Mouse (Mus musculus): ENCODE results near the gene Socs1. TPM values are rescaled to one million over a fixed set of nuclear protein-coding genes. Genes with fewer than 3 reads are reported as not detected.
A peak's percentile ranks its signal among the peaks of the same experiment; 100 is the strongest.

Socs1 gene
- polyA plus RNA-seq (2016; fragmentation: Nextera tagmentation; extraction: Ambion mirVana), result 2.7 and 3.4 TPM in 2 replicates

DNA sequence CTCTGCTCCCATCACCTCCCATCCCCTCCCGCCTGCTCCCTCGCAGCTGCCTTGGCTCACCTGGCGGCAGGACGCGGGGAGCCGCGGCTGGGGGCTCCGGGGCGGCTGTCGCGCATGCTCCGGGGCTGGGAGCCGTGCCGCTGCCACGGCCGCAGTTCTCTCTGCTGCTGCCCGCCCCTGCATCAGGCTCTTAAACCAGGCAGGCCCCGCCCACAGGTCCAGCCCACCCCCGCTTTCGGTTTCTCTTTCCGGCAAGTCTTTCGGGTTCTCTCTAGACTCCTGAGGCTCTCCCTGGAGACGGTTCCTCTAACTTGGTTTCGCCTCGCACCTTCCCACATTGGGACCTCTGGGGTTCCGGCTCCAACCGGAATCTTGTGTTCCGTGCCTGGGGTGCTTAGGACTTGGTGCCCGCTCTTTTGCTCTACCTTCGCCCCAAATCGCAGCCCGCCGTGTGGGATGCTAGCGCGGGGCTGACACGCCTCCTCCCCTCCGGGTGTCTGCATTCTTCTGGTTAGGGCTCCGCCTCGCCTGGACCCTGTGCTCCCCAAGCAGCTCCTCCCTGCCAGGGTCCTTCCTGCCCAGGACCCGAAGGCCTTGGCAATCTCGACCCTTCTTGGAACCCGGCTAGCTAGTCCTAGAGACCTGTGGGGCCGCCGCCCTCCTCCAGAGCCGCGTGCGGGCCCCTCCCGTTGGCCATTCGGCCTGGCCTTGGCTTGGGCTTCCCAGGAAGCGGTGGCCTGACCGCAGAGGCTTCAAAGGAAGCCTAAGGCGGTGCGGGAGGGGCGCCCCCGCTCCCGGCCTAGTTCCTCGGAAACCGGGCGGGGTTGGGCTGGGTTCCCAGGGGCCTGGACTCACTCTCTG, at the start of gene Socs1:
TSS of gene Socs1 (minus strand) at position 166 of the 861 bp plus-strand sequence.
- Histone ChIP-seq H3K4me1 (replicated peaks) (peaks cover 58% of the 10 kb centered on the region), H3K27ac (peak within 1 kb of the TSS; percentile 92), H3K9me3 (no peaks in the 10 kb centered on the region), H3K27me3 (ENCODE audit: insufficient read depth, poor library complexity, severe bottlenecking) (peaks cover 35% of the 10 kb centered on the region), H3K36me3 (no peaks in the 10 kb centered on the region), H3K4me3 (peak within 1 kb of the TSS; percentile 77)
- under 1% methylated on average over 59 of the region's 59 CpGs for WGBS
- DNase-seq (ENCODE audit: low spot score), result peak; percentile 91

DNA sequence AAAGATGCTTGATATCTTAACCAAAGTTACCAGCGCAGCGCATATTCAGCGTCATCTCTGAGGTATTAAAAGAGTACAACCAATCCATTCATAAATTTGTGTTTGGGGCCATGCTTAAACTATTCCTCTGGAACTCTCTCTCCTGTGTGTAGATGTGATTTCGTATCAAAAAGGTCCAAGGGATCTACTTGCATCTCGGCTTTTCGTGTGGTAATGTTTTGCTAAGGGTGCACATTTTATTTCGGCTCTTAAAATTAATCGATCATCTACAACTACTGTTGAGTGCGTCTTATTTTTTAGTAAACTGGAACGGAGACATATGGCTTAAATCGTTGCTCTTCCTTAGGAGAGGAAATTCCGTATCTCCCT, 49.2 kb upstream of the Socs1 start:
- no peaks in the 10 kb centered on the region for H3K9me3 ChIP-seq
- peak overlapping the region; percentile 95 for H3K27ac ChIP-seq
- DNase-seq (ENCODE audit: low spot score), result no peak
- peaks cover 11% of the 10 kb centered on the region for H3K27me3 ChIP-seq (ENCODE audit: insufficient read depth, poor library complexity, severe bottlenecking)
- peaks cover under 1% of the 10 kb centered on the region; the same call in 1 of the 2 replicates for H3K36me3 ChIP-seq
- peak overlapping the region; percentile 91 for H3K4me3 ChIP-seq
- WGBS, result 10% methylated on average over 12 of the region's 12 CpGs
- H3K4me1 ChIP-seq (replicated peaks), result peaks cover 35% of the 10 kb centered on the region

DNA sequence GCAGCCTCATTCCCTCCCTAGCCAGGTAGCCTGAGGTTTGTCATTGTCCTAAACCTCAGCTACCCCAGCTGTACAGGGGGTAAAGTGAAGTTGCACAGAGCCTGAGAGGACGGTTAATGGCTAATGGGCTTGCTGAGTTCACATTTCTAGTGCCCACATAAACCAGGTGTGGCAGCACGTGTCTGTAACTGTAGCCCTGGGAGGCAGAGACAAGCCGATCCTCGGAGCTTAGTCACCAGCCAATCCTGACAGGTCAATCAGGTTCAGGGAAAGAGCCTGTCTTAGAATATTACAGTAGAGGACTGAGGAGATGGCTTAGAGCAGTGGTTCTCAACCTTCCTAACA, 43.1 kb upstream of the Socs1 start:
- H3K4me3 ChIP-seq, result no peak overlapping the region
- no peaks in the 10 kb centered on the region for H3K4me1 ChIP-seq (replicated peaks)
- no peak for DNase-seq (ENCODE audit: low spot score)
- 83% methylated on average over 4 of the region's 4 CpGs for WGBS
- H3K9me3 ChIP-seq, result no peaks in the 10 kb centered on the region
- peaks cover 3% of the 10 kb centered on the region; the same call in 1 of the 2 replicates for H3K27me3 ChIP-seq (ENCODE audit: insufficient read depth, poor library complexity, severe bottlenecking)
- H3K27ac ChIP-seq, result no peak overlapping the region
- H3K36me3 ChIP-seq, result no peaks in the 10 kb centered on the region

DNA sequence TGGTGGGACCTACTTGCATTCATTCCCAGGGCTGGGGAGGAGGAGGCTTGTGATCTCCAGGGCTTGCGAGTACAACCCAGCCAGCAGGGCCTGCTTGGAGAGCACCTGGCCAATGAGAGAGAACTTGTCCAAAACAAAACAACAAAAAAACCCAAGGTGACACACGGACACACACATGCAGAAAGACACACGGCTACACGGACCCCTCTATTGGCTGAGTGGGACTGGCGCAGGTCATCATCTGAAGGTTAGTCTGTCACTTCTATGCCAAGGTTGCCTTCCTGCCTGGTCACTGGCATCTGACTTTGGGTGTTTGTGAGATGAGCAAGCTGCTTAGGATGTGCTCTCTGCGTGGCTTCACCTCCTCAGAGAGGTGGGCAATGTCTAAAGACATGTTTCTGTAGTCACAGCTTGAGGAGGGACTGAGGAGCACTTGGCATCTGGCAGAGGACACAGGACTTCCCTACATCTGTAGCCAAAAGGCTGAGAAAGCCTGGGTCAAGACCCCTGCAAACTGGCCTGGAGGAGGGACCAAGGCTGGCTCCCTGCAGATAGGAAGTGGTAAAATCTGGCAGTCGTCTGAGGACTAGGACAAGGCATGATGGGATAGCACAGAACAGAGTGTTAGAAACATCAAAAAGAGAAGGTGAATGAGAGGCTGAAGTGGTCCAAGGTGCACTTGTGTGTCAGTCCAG, 42.6 kb upstream of the Socs1 start:
- Histone ChIP-seq H3K4me3 (no peak overlapping the region), H3K4me1 (replicated peaks) (no peaks in the 10 kb centered on the region), H3K36me3 (no peaks in the 10 kb centered on the region), H3K27me3 (ENCODE audit: insufficient read depth, poor library complexity, severe bottlenecking) (no peaks in the 10 kb centered on the region), H3K9me3 (no peaks in the 10 kb centered on the region), H3K27ac (no peak overlapping the region)
- 84% methylated on average over 7 of the region's 7 CpGs for WGBS
- DNase-seq (ENCODE audit: low spot score), result no peak

DNA sequence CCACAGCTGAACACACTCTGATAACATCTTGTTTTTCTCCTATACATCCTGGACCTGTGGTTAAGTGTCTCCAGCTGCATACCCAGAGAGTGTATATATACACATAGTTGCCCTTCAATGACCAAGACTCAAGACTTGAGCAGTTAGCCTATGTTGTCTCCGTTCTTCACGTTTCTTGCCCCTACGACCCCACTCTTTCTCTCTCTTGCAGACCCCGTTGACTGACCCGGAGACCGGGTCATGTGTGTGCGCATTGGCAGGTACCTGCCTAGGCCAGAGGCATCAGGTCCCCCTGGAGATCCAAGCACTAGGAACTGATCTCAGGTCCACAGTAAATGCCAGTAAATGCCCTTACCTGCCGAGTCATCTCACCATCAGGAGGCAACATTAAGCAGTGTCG, 41.9 kb upstream of the Socs1 start:
- no peak for DNase-seq (ENCODE audit: low spot score)
- Histone ChIP-seq H3K27me3 (ENCODE audit: insufficient read depth, poor library complexity, severe bottlenecking) (no peaks in the 10 kb centered on the region), H3K9me3 (no peaks in the 10 kb centered on the region), H3K4me1 (replicated peaks) (no peaks in the 10 kb centered on the region), H3K4me3 (no peak overlapping the region), H3K27ac (no peak overlapping the region), H3K36me3 (no peaks in the 10 kb centered on the region)
- WGBS, result 90% methylated on average over 9 of the region's 9 CpGs

DNA sequence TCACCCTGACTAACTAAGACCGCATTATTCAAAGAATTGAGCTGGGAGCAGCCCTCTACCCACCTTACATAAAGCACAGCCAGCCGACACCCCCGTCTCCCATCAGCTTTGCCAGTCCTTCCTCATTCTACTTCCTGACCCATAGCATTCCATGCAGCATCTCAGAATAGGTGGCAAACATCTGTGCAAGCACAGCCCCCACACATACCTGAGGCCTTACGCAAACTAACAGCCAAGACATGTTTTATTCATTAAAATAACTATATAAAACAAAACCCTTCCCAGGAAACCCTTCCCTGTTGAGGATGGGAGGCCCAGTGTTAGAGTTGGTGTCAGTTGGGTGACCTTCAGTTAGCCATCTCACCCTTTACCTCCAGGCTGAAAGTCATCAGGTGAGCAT, 40.5 kb upstream of the Socs1 start:
- no peak for DNase-seq (ENCODE audit: low spot score)
- Histone ChIP-seq H3K4me1 (replicated peaks) (no peaks in the 10 kb centered on the region), H3K9me3 (no peaks in the 10 kb centered on the region), H3K27me3 (ENCODE audit: insufficient read depth, poor library complexity, severe bottlenecking) (no peaks in the 10 kb centered on the region), H3K4me3 (no peak overlapping the region), H3K27ac (no peak overlapping the region), H3K36me3 (no peaks in the 10 kb centered on the region)
- 89% methylated on average over 4 of the region's 4 CpGs for WGBS

DNA sequence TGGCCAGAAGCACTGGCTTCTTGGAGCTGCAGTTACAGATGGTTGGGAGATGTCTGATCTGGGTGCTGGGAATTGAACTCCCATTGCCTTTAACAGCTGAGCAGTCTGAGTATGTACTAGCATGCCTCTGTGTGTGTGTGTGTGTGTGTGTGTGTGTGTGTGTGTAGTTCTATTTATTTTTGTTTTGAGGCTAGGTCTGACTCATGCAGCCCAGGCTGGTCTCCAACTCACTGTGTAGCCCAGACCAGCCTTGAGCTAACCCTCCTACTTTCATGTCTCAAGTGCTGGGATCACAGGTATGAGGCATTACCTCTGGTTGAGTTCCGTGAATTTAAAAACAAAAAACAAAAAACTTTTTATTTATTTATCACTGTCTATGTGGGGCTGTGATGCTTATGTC, 39.2 kb upstream of the Socs1 start:
- WGBS, result 80% methylated on average over 1 of the region's 1 CpGs
- no peak for DNase-seq (ENCODE audit: low spot score)
- H3K9me3 ChIP-seq, result no peaks in the 10 kb centered on the region
- H3K27me3 ChIP-seq (ENCODE audit: insufficient read depth, poor library complexity, severe bottlenecking), result no peaks in the 10 kb centered on the region
- no peaks in the 10 kb centered on the region for H3K4me1 ChIP-seq (replicated peaks)
- H3K4me3 ChIP-seq, result no peak overlapping the region
- H3K36me3 ChIP-seq, result no peaks in the 10 kb centered on the region
- no peak overlapping the region for H3K27ac ChIP-seq

DNA sequence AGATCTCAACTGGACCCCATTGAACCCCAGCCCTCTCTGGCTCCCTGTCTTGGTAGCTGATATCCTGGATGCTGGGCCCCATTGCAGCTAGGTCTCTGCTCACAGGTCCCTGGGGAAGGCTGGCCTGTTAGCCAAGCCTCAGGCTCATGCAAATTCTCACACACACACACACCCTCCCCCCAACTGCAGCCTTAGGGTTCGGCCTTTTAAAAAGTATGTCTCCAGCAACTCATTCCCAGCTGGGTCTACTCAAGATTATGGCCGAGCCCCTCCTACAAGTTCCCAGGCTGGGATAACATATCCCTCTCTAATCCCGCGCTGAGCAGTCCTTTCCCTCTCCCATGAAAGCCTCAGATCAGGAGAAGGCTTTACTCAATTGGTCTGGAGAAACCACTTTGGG, 36.1 kb upstream of the Socs1 start:
- DNase-seq (ENCODE audit: low spot score), result no peak
- H3K36me3 ChIP-seq, result no peaks in the 10 kb centered on the region
- 77% methylated on average over 4 of the region's 4 CpGs for WGBS
- no peaks in the 10 kb centered on the region for H3K4me1 ChIP-seq (replicated peaks)
- H3K27me3 ChIP-seq (ENCODE audit: insufficient read depth, poor library complexity, severe bottlenecking), result no peaks in the 10 kb centered on the region
- no peak overlapping the region for H3K4me3 ChIP-seq
- no peaks in the 10 kb centered on the region for H3K9me3 ChIP-seq
- no peak overlapping the region for H3K27ac ChIP-seq

DNA sequence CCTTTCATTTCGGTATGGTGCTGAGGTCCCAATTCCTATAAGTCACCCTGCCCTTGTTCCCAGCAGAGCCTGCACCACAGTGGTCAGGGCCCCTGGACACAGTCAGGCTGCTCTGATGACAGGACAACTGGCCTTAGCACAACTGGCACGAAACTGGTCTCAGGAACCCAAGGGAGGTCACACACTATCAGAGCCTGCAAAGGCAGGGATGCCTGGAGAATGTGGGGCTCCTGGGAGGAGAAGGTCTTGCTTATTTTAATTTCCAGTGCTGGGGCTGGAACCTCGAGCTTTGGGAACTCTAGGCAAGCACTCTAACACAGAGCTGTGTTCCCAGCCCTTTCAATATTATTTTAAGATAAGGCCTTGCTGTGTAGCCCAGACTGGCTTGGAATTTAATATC, 34.6 kb upstream of the Socs1 start:
- WGBS, result 79% methylated on average over 3 of the region's 3 CpGs
- no peaks in the 10 kb centered on the region for H3K36me3 ChIP-seq
- H3K27ac ChIP-seq, result no peak overlapping the region
- H3K4me1 ChIP-seq (replicated peaks), result no peaks in the 10 kb centered on the region
- no peaks in the 10 kb centered on the region for H3K27me3 ChIP-seq (ENCODE audit: insufficient read depth, poor library complexity, severe bottlenecking)
- no peak for DNase-seq (ENCODE audit: low spot score)
- no peaks in the 10 kb centered on the region for H3K9me3 ChIP-seq
- no peak overlapping the region for H3K4me3 ChIP-seq

DNA sequence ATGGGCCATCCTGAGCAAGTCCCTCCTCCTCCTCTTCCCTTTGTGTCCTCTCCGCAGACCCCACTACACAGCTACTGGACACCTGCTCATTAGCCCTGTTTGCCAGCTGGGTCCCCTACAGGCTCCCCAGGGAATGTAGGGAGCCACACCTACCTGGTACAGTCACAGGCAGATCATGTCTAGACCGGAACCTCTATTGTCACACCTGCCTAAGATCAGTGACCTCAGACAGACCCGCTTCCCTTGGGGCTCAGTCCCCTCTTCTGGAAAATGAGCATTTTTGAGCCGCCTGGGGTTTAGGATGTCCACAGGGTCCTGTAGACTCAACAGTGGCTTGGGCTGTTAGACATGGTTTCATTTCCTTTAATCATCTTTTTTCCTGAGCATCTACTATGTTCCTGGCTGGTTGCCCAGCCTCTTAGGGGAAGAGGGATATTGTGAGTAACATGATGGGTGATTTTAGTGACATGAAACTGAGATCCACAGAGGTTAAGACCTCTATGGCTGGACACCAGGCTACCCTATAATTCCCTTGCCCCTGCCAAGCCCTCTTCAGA, 33.3 kb upstream of the Socs1 start:
- H3K36me3 ChIP-seq, result no peaks in the 10 kb centered on the region
- 81% methylated on average over 4 of the region's 4 CpGs for WGBS
- H3K9me3 ChIP-seq, result no peaks in the 10 kb centered on the region
- H3K4me3 ChIP-seq, result no peak overlapping the region
- no peak for DNase-seq (ENCODE audit: low spot score)
- H3K4me1 ChIP-seq (replicated peaks), result no peaks in the 10 kb centered on the region
- no peak overlapping the region for H3K27ac ChIP-seq
- no peaks in the 10 kb centered on the region for H3K27me3 ChIP-seq (ENCODE audit: insufficient read depth, poor library complexity, severe bottlenecking)

DNA sequence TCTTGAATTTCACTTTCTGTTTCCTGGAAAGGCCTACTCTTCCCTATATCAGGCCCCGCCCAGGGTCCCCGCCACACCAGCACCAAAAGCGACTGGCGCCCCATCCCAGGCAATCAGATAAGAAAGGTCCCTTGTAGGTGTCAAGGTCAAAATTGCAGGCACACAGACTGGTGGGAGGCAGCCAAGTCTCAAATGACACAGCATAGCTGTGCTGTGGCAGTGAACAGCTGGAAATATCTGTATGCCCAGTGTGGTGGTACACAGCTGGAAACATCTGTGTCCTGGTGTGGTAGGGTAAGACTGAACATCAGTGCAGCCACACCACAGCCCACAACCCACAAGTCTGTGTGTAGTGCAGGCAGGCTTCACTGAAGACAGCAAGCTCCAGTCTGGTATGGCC, 29.5 kb upstream of the Socs1 start:
- no peak for DNase-seq (ENCODE audit: low spot score)
- no peaks in the 10 kb centered on the region for H3K9me3 ChIP-seq
- no peaks in the 10 kb centered on the region for H3K27me3 ChIP-seq (ENCODE audit: insufficient read depth, poor library complexity, severe bottlenecking)
- no peaks in the 10 kb centered on the region for H3K36me3 ChIP-seq
- H3K27ac ChIP-seq, result no peak overlapping the region
- WGBS, result 88% methylated on average over 4 of the region's 4 CpGs
- H3K4me1 ChIP-seq (replicated peaks), result no peaks in the 10 kb centered on the region
- H3K4me3 ChIP-seq, result no peak overlapping the region

DNA sequence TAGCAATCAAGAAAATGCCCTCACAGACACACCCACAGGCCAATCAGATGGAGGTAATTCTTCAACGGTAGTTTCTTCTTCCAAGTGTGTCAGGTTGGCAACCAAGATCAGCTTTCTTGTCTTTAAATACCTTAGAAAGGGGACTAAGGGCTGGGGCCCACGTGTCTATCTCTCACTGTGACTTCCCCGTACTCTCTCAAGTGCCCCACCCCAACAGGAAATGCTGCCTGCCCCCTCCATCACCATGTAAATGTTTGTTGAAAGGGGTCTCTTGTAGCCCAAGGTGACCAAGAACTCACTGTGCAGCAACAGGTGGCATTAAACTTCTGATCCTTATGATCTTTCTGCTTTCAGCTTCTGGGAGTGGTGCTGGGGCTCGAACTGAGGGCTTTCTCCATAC, 28.4 kb upstream of the Socs1 start:
- Histone ChIP-seq H3K4me1 (replicated peaks) (no peaks in the 10 kb centered on the region), H3K27me3 (ENCODE audit: insufficient read depth, poor library complexity, severe bottlenecking) (no peaks in the 10 kb centered on the region), H3K9me3 (no peaks in the 10 kb centered on the region), H3K4me3 (no peak overlapping the region), H3K27ac (no peak overlapping the region), H3K36me3 (no peaks in the 10 kb centered on the region)
- 81% methylated on average over 4 of the region's 4 CpGs for WGBS
- DNase-seq (ENCODE audit: low spot score), result no peak

DNA sequence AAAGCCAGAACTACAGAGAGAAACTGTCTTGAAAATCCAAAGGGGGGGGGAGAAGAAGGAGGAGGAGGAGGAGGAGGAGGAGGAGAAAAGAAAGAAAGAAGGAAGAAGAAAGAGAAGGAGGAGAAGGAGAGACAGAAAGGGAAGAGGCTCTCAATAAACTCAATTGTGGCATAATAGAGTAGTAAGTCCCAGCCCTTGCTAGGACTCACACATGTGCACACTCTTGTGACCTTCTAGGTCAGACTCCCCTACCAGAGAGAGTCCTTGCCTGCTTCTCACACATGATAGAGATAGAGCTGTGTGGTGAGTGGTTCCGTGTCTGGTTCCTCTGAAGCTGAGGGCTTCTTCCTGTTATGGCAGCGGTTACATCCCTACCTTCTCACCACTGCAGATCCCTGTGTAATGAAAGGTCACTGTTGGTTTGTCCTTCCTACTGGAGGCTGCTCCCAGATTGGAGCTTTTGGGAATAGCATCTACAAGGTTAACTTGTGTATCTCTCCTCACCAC, 27.6 kb upstream of the Socs1 start, which contains the start of gene Gm11172:
TSS of gene Gm11172 (plus strand) at position 51 of the 507 bp plus-strand sequence.
- WGBS, result 92% methylated on average over 2 of the region's 2 CpGs
- no peak for DNase-seq (ENCODE audit: low spot score)
- Histone ChIP-seq H3K27ac (no peak within 1 kb of the TSS), H3K9me3 (no peaks in the 10 kb centered on the region), H3K36me3 (no peaks in the 10 kb centered on the region), H3K27me3 (ENCODE audit: insufficient read depth, poor library complexity, severe bottlenecking) (no peaks in the 10 kb centered on the region), H3K4me1 (replicated peaks) (no peaks in the 10 kb centered on the region), H3K4me3 (no peak within 1 kb of the TSS)

Measured in hindbrain, embryonic 10.5 days (tissue).